Mouse (Mus musculus): ENCODE results near the gene Cxcr6. TPM values are rescaled to one million over a fixed set of nuclear protein-coding genes. Genes with fewer than 3 reads are reported as not detected.

Cxcr6 gene
- 0.43 and 0.75 TPM in 2 replicates for polyA plus RNA-seq (2015; fragmentation: Nextera tagmentation; extraction: Ambion mirVana)

- ATAC-seq (ENCODE audit: low read depth) = no peak
- Histone ChIP-seq H3K36me3 (ENCODE audit: control insufficient read depth, insufficient read depth, low read length) (no peaks in the 10 kb centered on the region), H3K4me2 (ENCODE audit: low read depth, low read length) (no peak within 1 kb of the TSS), H3K9me3 (ENCODE audit: control insufficient read depth, low read length) (no peaks in the 10 kb centered on the region), H3K27ac (ENCODE audit: low read length) (no peak within 1 kb of the TSS), H3K27me3 (ENCODE audit: control insufficient read depth, insufficient read depth, low read depth, low read length) (no peaks in the 10 kb centered on the region), H3K4me3 (ENCODE audit: low read length) (no peak within 1 kb of the TSS), H3K4me1 (replicated peaks; ENCODE audit: control insufficient read depth, insufficient read depth, low read length) (no peaks in the 10 kb centered on the region), H3K9ac (ENCODE audit: low read length) (no peak within 1 kb of the TSS)
- 88% methylated on average over 5 of the region's 5 CpGs for WGBS
Measured at GRCm38 (mm10) chr9:123806267-123806666, at the start of gene Cxcr6. Gene Cxcr6, plus strand, starts transcription at chr9:123806475.

GRCm38 (mm10) chr9:123756752-123757151 is 49.5 kb upstream of the Cxcr6 start:
- Histone ChIP-seq H3K4me2 (ENCODE audit: low read depth, low read length) (no peak overlapping the region), H3K27me3 (ENCODE audit: control insufficient read depth, insufficient read depth, low read depth, low read length) (no peaks in the 10 kb centered on the region), H3K36me3 (ENCODE audit: control insufficient read depth, insufficient read depth, low read length) (no peaks in the 10 kb centered on the region), H3K27ac (ENCODE audit: low read length) (no peak overlapping the region), H3K4me3 (ENCODE audit: low read length) (no peak overlapping the region), H3K9ac (ENCODE audit: low read length) (no peak overlapping the region), H3K9me3 (ENCODE audit: control insufficient read depth, low read length) (no peaks in the 10 kb centered on the region), H3K4me1 (replicated peaks; ENCODE audit: control insufficient read depth, insufficient read depth, low read length) (no peaks in the 10 kb centered on the region)
- no peak for ATAC-seq (ENCODE audit: low read depth)
- 67% methylated on average over 3 of the region's 3 CpGs for WGBS

GRCm38 (mm10) chr9:123757326-123757725 is 48.9 kb upstream of the Cxcr6 start:
- 41% methylated on average over 2 of the region's 2 CpGs for WGBS
- Histone ChIP-seq H3K36me3 (ENCODE audit: control insufficient read depth, insufficient read depth, low read length) (no peaks in the 10 kb centered on the region), H3K4me3 (ENCODE audit: low read length) (no peak overlapping the region), H3K9me3 (ENCODE audit: control insufficient read depth, low read length) (no peaks in the 10 kb centered on the region), H3K4me1 (replicated peaks; ENCODE audit: control insufficient read depth, insufficient read depth, low read length) (no peaks in the 10 kb centered on the region), H3K4me2 (ENCODE audit: low read depth, low read length) (no peak overlapping the region), H3K27me3 (ENCODE audit: control insufficient read depth, insufficient read depth, low read depth, low read length) (no peaks in the 10 kb centered on the region), H3K9ac (ENCODE audit: low read length) (no peak overlapping the region), H3K27ac (ENCODE audit: low read length) (no peak overlapping the region)
- ATAC-seq (ENCODE audit: low read depth) = no peak

- no peaks in the 10 kb centered on the region for H3K36me3 ChIP-seq (ENCODE audit: control insufficient read depth, insufficient read depth, low read length)
- no peaks in the 10 kb centered on the region; the same call in 1 of the 2 replicates for H3K4me1 ChIP-seq (replicated peaks; ENCODE audit: control insufficient read depth, insufficient read depth, low read length)
- no peak overlapping the region for H3K4me3 ChIP-seq (ENCODE audit: low read length)
- H3K9ac ChIP-seq (ENCODE audit: low read length) = no peak overlapping the region
- no peaks in the 10 kb centered on the region for H3K9me3 ChIP-seq (ENCODE audit: control insufficient read depth, low read length)
- ATAC-seq (ENCODE audit: low read depth) = no peak
- WGBS = 58% methylated on average over 1 of the region's 1 CpGs
- H3K27ac ChIP-seq (ENCODE audit: low read length) = no peak overlapping the region
- H3K4me2 ChIP-seq (ENCODE audit: low read depth, low read length) = no peak overlapping the region
- H3K27me3 ChIP-seq (ENCODE audit: control insufficient read depth, insufficient read depth, low read depth, low read length) = no peaks in the 10 kb centered on the region
Measured at GRCm38 (mm10) chr9:123758156-123758555, 48.1 kb upstream of the Cxcr6 start.

GRCm38 (mm10) chr9:123758645-123759044 is 47.6 kb upstream of the Cxcr6 start:
- H3K27ac ChIP-seq (ENCODE audit: low read length) = no peak overlapping the region
- H3K27me3 ChIP-seq (ENCODE audit: control insufficient read depth, insufficient read depth, low read depth, low read length) = no peaks in the 10 kb centered on the region
- no peaks in the 10 kb centered on the region for H3K9me3 ChIP-seq (ENCODE audit: control insufficient read depth, low read length)
- ATAC-seq (ENCODE audit: low read depth) = no peak
- no peaks in the 10 kb centered on the region; the same call in 1 of the 2 replicates for H3K4me1 ChIP-seq (replicated peaks; ENCODE audit: control insufficient read depth, insufficient read depth, low read length)
- H3K36me3 ChIP-seq (ENCODE audit: control insufficient read depth, insufficient read depth, low read length) = no peaks in the 10 kb centered on the region
- no peak overlapping the region for H3K9ac ChIP-seq (ENCODE audit: low read length)
- H3K4me3 ChIP-seq (ENCODE audit: low read length) = no peak overlapping the region
- WGBS = 53% methylated on average over 4 of the region's 4 CpGs
- H3K4me2 ChIP-seq (ENCODE audit: low read depth, low read length) = no peak overlapping the region

GRCm38 (mm10) chr9:123760806-123761205 is 45.5 kb upstream of the Cxcr6 start:
- Histone ChIP-seq H3K27ac (ENCODE audit: low read length) (no peak overlapping the region), H3K9ac (ENCODE audit: low read length) (no peak overlapping the region), H3K9me3 (ENCODE audit: control insufficient read depth, low read length) (no peaks in the 10 kb centered on the region), H3K36me3 (ENCODE audit: control insufficient read depth, insufficient read depth, low read length) (no peaks in the 10 kb centered on the region), H3K4me1 (replicated peaks; ENCODE audit: control insufficient read depth, insufficient read depth, low read length) (no peaks in the 10 kb centered on the region; the same call in 1 of the 2 replicates), H3K27me3 (ENCODE audit: control insufficient read depth, insufficient read depth, low read depth, low read length) (no peaks in the 10 kb centered on the region), H3K4me2 (ENCODE audit: low read depth, low read length) (no peak overlapping the region), H3K4me3 (ENCODE audit: low read length) (no peak overlapping the region)
- no peak for ATAC-seq (ENCODE audit: low read depth)
- whole genome bisulfite sequencing = 88% methylated on average over 3 of the region's 3 CpGs

GRCm38 (mm10) chr9:123762886-123763285 is 43.4 kb upstream of the Cxcr6 start:
- Histone ChIP-seq H3K36me3 (ENCODE audit: control insufficient read depth, insufficient read depth, low read length) (no peaks in the 10 kb centered on the region), H3K4me3 (ENCODE audit: low read length) (no peak overlapping the region), H3K4me1 (replicated peaks; ENCODE audit: control insufficient read depth, insufficient read depth, low read length) (no peaks in the 10 kb centered on the region; the same call in 1 of the 2 replicates), H3K9me3 (ENCODE audit: control insufficient read depth, low read length) (no peaks in the 10 kb centered on the region), H3K9ac (ENCODE audit: low read length) (no peak overlapping the region), H3K27me3 (ENCODE audit: control insufficient read depth, insufficient read depth, low read depth, low read length) (no peaks in the 10 kb centered on the region), H3K4me2 (ENCODE audit: low read depth, low read length) (no peak overlapping the region), H3K27ac (ENCODE audit: low read length) (no peak overlapping the region)
- no peak for ATAC-seq (ENCODE audit: low read depth)
- WGBS = 71% methylated on average over 4 of the region's 4 CpGs

- WGBS = 68% methylated on average over 3 of the region's 3 CpGs
- H3K4me1 ChIP-seq (replicated peaks; ENCODE audit: control insufficient read depth, insufficient read depth, low read length) = no peaks in the 10 kb centered on the region; the same call in 1 of the 2 replicates
- no peaks in the 10 kb centered on the region for H3K27me3 ChIP-seq (ENCODE audit: control insufficient read depth, insufficient read depth, low read depth, low read length)
- no peaks in the 10 kb centered on the region for H3K36me3 ChIP-seq (ENCODE audit: control insufficient read depth, insufficient read depth, low read length)
- H3K4me2 ChIP-seq (ENCODE audit: low read depth, low read length) = no peak overlapping the region
- no peak overlapping the region for H3K4me3 ChIP-seq (ENCODE audit: low read length)
- H3K27ac ChIP-seq (ENCODE audit: low read length) = no peak overlapping the region
- H3K9ac ChIP-seq (ENCODE audit: low read length) = no peak overlapping the region
- ATAC-seq (ENCODE audit: low read depth) = no peak
- no peaks in the 10 kb centered on the region for H3K9me3 ChIP-seq (ENCODE audit: control insufficient read depth, low read length)
Measured at GRCm38 (mm10) chr9:123763771-123764170, 42.5 kb upstream of the Cxcr6 start.

- Histone ChIP-seq H3K9ac (ENCODE audit: low read length) (no peak overlapping the region), H3K4me1 (replicated peaks; ENCODE audit: control insufficient read depth, insufficient read depth, low read length) (no peaks in the 10 kb centered on the region; the same call in 1 of the 2 replicates), H3K27me3 (ENCODE audit: control insufficient read depth, insufficient read depth, low read depth, low read length) (no peaks in the 10 kb centered on the region), H3K9me3 (ENCODE audit: control insufficient read depth, low read length) (no peaks in the 10 kb centered on the region), H3K27ac (ENCODE audit: low read length) (no peak overlapping the region), H3K4me3 (ENCODE audit: low read length) (no peak overlapping the region), H3K4me2 (ENCODE audit: low read depth, low read length) (no peak overlapping the region), H3K36me3 (ENCODE audit: control insufficient read depth, insufficient read depth, low read length) (no peaks in the 10 kb centered on the region)
- WGBS = 76% methylated on average over 3 of the region's 3 CpGs
- ATAC-seq (ENCODE audit: low read depth) = no peak
Measured at GRCm38 (mm10) chr9:123766996-123767395, 39.3 kb upstream of the Cxcr6 start.

- H3K4me2 ChIP-seq (ENCODE audit: low read depth, low read length) = no peak overlapping the region
- no peaks in the 10 kb centered on the region for H3K9me3 ChIP-seq (ENCODE audit: control insufficient read depth, low read length)
- H3K27ac ChIP-seq (ENCODE audit: low read length) = no peak overlapping the region
- H3K4me1 ChIP-seq (replicated peaks; ENCODE audit: control insufficient read depth, insufficient read depth, low read length) = no peaks in the 10 kb centered on the region
- H3K36me3 ChIP-seq (ENCODE audit: control insufficient read depth, insufficient read depth, low read length) = no peaks in the 10 kb centered on the region
- H3K4me3 ChIP-seq (ENCODE audit: low read length) = no peak overlapping the region
- H3K9ac ChIP-seq (ENCODE audit: low read length) = no peak overlapping the region
- WGBS = 89% methylated on average over 1 of the region's 1 CpGs
- H3K27me3 ChIP-seq (ENCODE audit: control insufficient read depth, insufficient read depth, low read depth, low read length) = no peaks in the 10 kb centered on the region
- no peak for ATAC-seq (ENCODE audit: low read depth)
Measured at GRCm38 (mm10) chr9:123768443-123768842, 37.8 kb upstream of the Cxcr6 start.
